Mouse (Mus musculus) CH12.LX (cell line): ENCODE results near the gene Ttc16.

Experiments
- CTCF ChIP-seq, 2 experiments: IDR thresholded peaks in 1 of 2; conservative IDR thresholded peaks in 1 of 2; 2 replicates each; pipeline ENCODE4 v1.5.1; 2011 to 2012; ENCODE audit warnings: low read depth in 2 of 2, low read length in 2 of 2, improper control_type of control experiment in 1 of 2, inconsistent platforms in 1 of 2, mild to moderate bottlenecking in 1 of 2, moderate library complexity in 1 of 2
- E2F4 ChIP-seq: IDR thresholded peaks from 2 replicates; pipeline ENCODE4 v1.6.1; 2011; ENCODE audit warnings: low read depth, low read length, improper control_type of control experiment; ENCODE audit not compliant: insufficient replicate concordance
- ETS1 ChIP-seq: conservative IDR thresholded peaks from 2 replicates; pipeline ENCODE4 v1.6.1; 2012; ENCODE audit warnings: low read depth, mild to moderate bottlenecking, inconsistent platforms, low read length, improper control_type of control experiment, moderate library complexity
- GABPA ChIP-seq: IDR thresholded peaks from 2 replicates; pipeline ENCODE4 v1.6.1; 2012; ENCODE audit warnings: low read depth, low read length, improper control_type of control experiment, inconsistent platforms; ENCODE audit not compliant: insufficient replicate concordance
- KAT2A ChIP-seq: IDR thresholded peaks from 2 replicates; pipeline ENCODE4 v1.6.1; 2012; ENCODE audit warnings: low read length, improper control_type of control experiment, inconsistent platforms; ENCODE audit not compliant: insufficient replicate concordance
- MEF2A ChIP-seq: IDR thresholded peaks from 2 replicates; pipeline ENCODE4 v1.6.1; 2014; ENCODE audit warnings: low read depth, mild to moderate bottlenecking, inconsistent platforms, low read length, improper control_type of control experiment, borderline replicate concordance
- NELFE ChIP-seq: IDR thresholded peaks from 2 replicates; pipeline ENCODE4 v1.6.1; 2011; ENCODE audit warnings: low read depth, low read length, improper control_type of control experiment
- POLR2A ChIP-seq: IDR thresholded peaks from 2 replicates; pipeline ENCODE4 v1.6.1; 2011; ENCODE audit warnings: low read depth, mild to moderate bottlenecking, improper control_type of control experiment, low read length
- POLR2AphosphoS2 ChIP-seq: IDR thresholded peaks from 2 replicates; pipeline ENCODE4 v1.6.1; 2011; ENCODE audit warnings: low read depth, low read length, improper control_type of control experiment
- TBP ChIP-seq: conservative IDR thresholded peaks from 2 replicates; pipeline ENCODE4 v1.6.1; 2011; ENCODE audit warnings: low read depth, low read length, improper control_type of control experiment
- TCF12 ChIP-seq: IDR thresholded peaks from 2 replicates; pipeline ENCODE4 v1.6.1; 2014; ENCODE audit warnings: low read depth, mild to moderate bottlenecking, inconsistent platforms, low read length, improper control_type of control experiment
- ZC3H11A ChIP-seq: IDR thresholded peaks from 2 replicates; pipeline ENCODE4 v1.6.1; 2012; ENCODE audit warnings: low read depth, mild to moderate bottlenecking, inconsistent platforms, low read length, improper control_type of control experiment
- ZKSCAN1 ChIP-seq: IDR thresholded peaks from 2 replicates; pipeline ENCODE4 v1.6.1; 2012; ENCODE audit warnings: low read depth, inconsistent platforms, low read length, improper control_type of control experiment, borderline replicate concordance
- ZNF384 ChIP-seq: IDR thresholded peaks from 2 replicates; pipeline ENCODE4 v1.6.1; 2012; ENCODE audit warnings: low read depth, low read length, improper control_type of control experiment, inconsistent platforms

- TF ChIP-seq ZKSCAN1 (no peak), CTCF (conservative IDR thresholded peaks at IDR 0.05 in 1 of 2, IDR thresholded peaks at IDR 0.05 in 1 of 2; ENCODE audit: low read depth in 2 of 2, low read length in 2 of 2) (no peak), ZC3H11A (no peak), POLR2A (no peak), KAT2A (no peak), E2F4 (no peak), TBP (no peak), NELFE (0 out of 2 replicates have a peak, but pooled peaks have one; percentile 17), TCF12 (no peak), POLR2AphosphoS2 (no peak), ETS1 (0 out of 2 replicates have a peak, but pooled peaks have one; percentile 16), GABPA (no peak), ZNF384 (no peak), MEF2A (no peak)
Observed at GRCm38 (mm10) chr2:32824181-32824580, 48.7 kb upstream of the Ttc16 start.
